Mouse (Mus musculus): ENCODE data around the gene Cd86. TPM values are rescaled to one million over a fixed set of nuclear protein-coding genes. Genes with fewer than 3 reads are reported as not detected.

Gene Cd86
- total RNA-seq, 2 experiments from 2014 or later = 1.2 to 3.5 TPM

- no peak for DNase-seq (ENCODE audit: low spot score in 2 of 2)
These were observed 52.2 kb downstream of the Cd86 start for GRCm38 (mm10) chr16:36613701-36614100.

DNA sequence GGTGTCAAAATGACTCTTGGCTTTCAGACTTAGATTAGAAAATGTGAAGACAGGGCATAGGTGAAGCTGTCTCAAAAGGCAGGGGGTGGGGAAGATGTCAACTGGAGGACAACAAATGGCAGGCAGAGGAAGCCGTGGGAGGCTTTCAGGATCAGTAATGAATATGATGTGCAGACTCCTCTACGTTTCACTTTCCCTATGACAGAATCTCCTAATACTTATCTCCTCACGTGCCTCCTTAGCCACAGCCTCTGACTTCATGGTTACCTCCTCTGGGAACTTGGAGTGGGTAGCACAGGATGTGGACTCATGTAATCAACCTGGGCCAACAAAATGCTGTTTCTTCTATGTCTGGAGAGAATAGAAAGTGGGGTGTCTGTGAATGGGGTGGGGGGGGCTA lies 63.2 kb downstream of the Cd86 start:
- no peak for DNase-seq (ENCODE audit: low spot score in 2 of 2)

GRCm38 (mm10) chr16:36598265-36598664 lies 67.6 kb downstream of the Cd86 start:
- DNase-seq (ENCODE audit: low spot score in 2 of 2) = no peak

DNA sequence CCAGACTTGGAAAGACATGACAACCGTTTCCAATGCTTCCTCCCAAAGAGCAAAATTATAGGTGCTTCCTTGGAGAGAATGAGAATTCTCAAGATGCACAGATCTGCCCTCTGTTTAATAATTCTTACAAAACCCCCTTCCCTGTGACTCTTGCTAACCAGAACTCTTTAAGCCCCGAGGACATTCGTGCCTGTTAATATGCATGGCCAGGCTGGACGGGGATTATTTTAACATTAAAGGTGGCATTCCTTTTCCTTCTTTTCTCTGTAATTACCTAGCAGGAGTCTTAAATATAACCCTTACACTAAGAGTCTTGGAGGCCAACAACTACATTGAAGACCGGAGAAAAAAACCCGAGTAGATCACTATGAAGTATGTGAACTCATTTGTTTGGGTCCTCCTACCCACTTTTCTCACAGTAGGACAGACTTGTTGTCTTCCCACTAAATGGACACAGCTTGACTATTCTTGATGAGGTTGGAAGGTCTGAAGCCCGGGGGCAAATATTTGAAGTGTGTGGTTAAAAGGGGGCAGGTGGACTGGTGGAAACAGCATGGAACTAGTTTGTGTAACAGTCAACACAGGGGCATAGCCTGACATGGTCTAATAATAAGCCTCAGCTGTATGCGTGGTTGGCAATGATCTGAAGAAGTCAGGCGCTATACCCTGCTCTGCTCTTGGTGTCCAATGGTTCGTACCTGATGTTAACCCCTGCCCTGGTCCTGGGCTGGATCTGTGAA lies 69.0 kb downstream of the Cd86 start:
- DNase-seq (ENCODE audit: low spot score in 2 of 2) = no peak

- no peak for DNase-seq (ENCODE audit: low spot score in 2 of 2)
These were observed 76.0 kb downstream of the Cd86 start for GRCm38 (mm10) chr16:36589898-36590297.

DNA sequence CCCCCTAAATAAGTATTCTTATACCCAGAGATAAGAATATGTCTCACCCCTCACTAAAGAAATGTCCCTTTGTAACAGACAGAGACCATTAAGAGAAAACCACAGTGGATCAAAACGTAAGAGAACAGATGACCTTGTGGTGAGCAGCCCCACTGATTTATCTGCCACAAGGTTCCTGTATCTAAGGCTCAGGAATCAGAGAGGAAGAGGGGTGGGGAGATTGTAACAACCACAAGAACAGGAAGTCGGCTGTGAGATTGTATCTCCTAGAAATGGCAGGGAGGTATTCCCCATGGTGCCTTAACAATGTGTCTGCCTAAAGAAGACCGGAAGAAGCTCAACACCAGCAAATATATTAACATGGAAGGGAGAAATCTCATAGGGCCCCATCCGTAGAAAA lies 77.9 kb downstream of the Cd86 start:
- DNase-seq (ENCODE audit: low spot score in 2 of 2) = no peak

GRCm38 (mm10) chr16:36582073-36582472 lies 83.8 kb downstream of the Cd86 start:
- no peak for DNase-seq (ENCODE audit: low spot score in 2 of 2)

- no peak for DNase-seq (ENCODE audit: low spot score in 2 of 2)
These were observed 93.9 kb downstream of the Cd86 start for GRCm38 (mm10) chr16:36571942-36572341.

- no peak for DNase-seq (ENCODE audit: low spot score in 2 of 2)
These were observed 104.2 kb downstream of the Cd86 start, which contains the start of gene Casr for GRCm38 (mm10) chr16:36561386-36562338. Casr (minus strand) TSS chr16:36562141.

GRCm38 (mm10) chr16:36559573-36559972 lies 106.3 kb downstream of the Cd86 start:
- DNase-seq (ENCODE audit: low spot score in 2 of 2) = no peak

DNA sequence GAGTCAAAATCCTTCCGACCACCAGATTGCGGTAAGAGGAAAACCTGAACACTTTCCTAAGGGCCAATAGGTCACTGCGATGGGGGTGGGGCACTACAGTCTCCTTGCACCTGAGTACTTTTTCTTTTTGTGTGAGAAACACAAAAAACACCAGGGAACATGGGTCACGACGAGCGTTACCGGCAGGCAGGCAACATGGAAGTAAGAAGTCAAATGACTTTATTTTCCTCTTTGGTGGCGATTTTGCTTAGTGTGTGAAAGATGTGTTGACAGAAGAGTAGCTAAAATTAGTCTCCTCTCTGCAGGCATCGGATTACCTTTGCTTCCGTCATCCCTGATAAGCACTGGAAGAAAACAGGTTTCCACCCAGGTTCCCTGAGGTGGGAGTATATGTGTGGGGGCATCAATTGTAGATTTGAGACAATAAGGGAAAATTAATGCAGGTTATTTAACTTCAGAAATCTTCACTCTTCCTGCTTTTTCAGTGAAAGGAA lies 110.2 kb downstream of the Cd86 start:
- no peak for DNase-seq (ENCODE audit: low spot score in 2 of 2)

Other genes starting within 250 kb of the Cd86 start
- not detected for gene Stfa3, start 210.7 kb downstream of the Cd86 start, total RNA-seq (2021)
- gene Casr, start 103.9 kb downstream of the Cd86 start, total RNA-seq (2021) = not detected
- not detected for gene Ildr1, start 27.9 kb upstream of the Cd86 start, total RNA-seq (2021)
- 1 to 10 TPM; 4.0 to 6.2 TPM for gene Slc15a2, start 118.9 kb upstream of the Cd86 start, total RNA-seq (2021)
- 10 to 100 TPM; 16.2 to 20.3 TPM for gene Iqcb1, start 162.3 kb upstream of the Cd86 start, total RNA-seq (2021)
- 1 to 10 TPM; 2.0 to 2.8 TPM for gene Eaf2, start 208.9 kb upstream of the Cd86 start, total RNA-seq (2021)
- gene Golgb1, start 209.1 kb upstream of the Cd86 start, total RNA-seq (2021) = 10 to 100 TPM; 59.5 to 80.9 TPM